Mouse (Mus musculus) brain, embryonic 14.5 days (tissue): ENCODE results near the gene Jazf1. TPM values are rescaled to one million over a fixed set of nuclear protein-coding genes. Genes with fewer than 3 reads are reported as not detected.

Experiments used
- DNase-seq: peaks from one replicate; pipeline ENCODE4 v3.0.0-alpha.2; 2011; ENCODE audit warnings: low read depth
- CTCF ChIP-seq: fragments of 200-500 bp; IDR thresholded peaks from 2 replicates; pipeline ENCODE4 v1.5.1; 2012; ENCODE audit warnings: inconsistent platforms, mild to moderate bottlenecking, moderate library complexity, borderline replicate concordance; ENCODE audit not compliant: insufficient read depth, insufficient read length; ENCODE audit errors: extremely low read depth
- POLR2A ChIP-seq: fragments of 200-500 bp; IDR thresholded peaks from 2 replicates; pipeline ENCODE4 v1.6.1; 2012; ENCODE audit warnings: mild to moderate bottlenecking, inconsistent platforms, borderline replicate concordance; ENCODE audit not compliant: poor library complexity, insufficient read depth, insufficient read length, severe bottlenecking; ENCODE audit errors: extremely low read depth
- polyA plus RNA-seq: library from polyadenylated mRNA; depleted of rRNA; stranded (reverse); fragments of >200 nt; gene quantifications from 2 replicates; pipeline ENCODE4 v1.2.3, GENCODE M21; 2012

The Jazf1 gene
- polyA plus RNA-seq, 1 experiment = 26.8 TPM

- TF ChIP-seq CTCF = no peak
- TF ChIP-seq POLR2A = no peak
Measured at GRCm38 (mm10) chr6:52990816-52991215, 77.6 kb downstream of the Jazf1 start.

GRCm38 (mm10) chr6:52987905-52988640 is 80.4 kb downstream of the Jazf1 start:
- no peak for TF ChIP-seq POLR2A
- no peak for TF ChIP-seq CTCF
- DNase-seq = no peak

More at GRCm38 (mm10) chr6:52990816-52991215, 77.6 kb downstream of the Jazf1 start:
- DNase-seq = no peak

GRCm38 (mm10) chr6:52987391-52987790 is 81.0 kb downstream of the Jazf1 start:
- peak; percentile 74 for DNase-seq
- TF ChIP-seq POLR2A (no peak), CTCF (peak; percentile 75; the same call in 1 of the 2 replicates)

- no peak for DNase-seq
- TF ChIP-seq POLR2A (no peak), CTCF (peak; percentile 28; the same call in 1 of the 2 replicates)
Measured at GRCm38 (mm10) chr6:52982175-52982574, 86.3 kb downstream of the Jazf1 start.

- TF ChIP-seq POLR2A = no peak
- no peak for TF ChIP-seq CTCF
- DNase-seq = no peak
Measured at GRCm38 (mm10) chr6:52979503-52979902, 88.9 kb downstream of the Jazf1 start.

- TF ChIP-seq CTCF (no peak), POLR2A (no peak)
- DNase-seq = no peak
Measured at GRCm38 (mm10) chr6:52973351-52973750, 95.1 kb downstream of the Jazf1 start.

- no peak for DNase-seq
- no peak for TF ChIP-seq POLR2A
- TF ChIP-seq CTCF = peak; percentile 11; the same call in 1 of the 2 replicates
Measured at GRCm38 (mm10) chr6:52972138-52972537, 96.3 kb downstream of the Jazf1 start.

- peak; percentile 90 for DNase-seq
- TF ChIP-seq POLR2A = no peak
- peak; percentile 91 for TF ChIP-seq CTCF
Measured at GRCm38 (mm10) chr6:52969717-52970261, 98.6 kb downstream of the Jazf1 start.

GRCm38 (mm10) chr6:52968346-52968891 is 100.0 kb downstream of the Jazf1 start:
- no peak for DNase-seq
- no peak for TF ChIP-seq POLR2A
- no peak for TF ChIP-seq CTCF

- TF ChIP-seq CTCF (no peak), POLR2A (no peak)
- DNase-seq = peak; percentile 52
Measured at GRCm38 (mm10) chr6:52967557-52968270, 100.7 kb downstream of the Jazf1 start.

- DNase-seq = no peak
Measured at GRCm38 (mm10) chr6:52966001-52966400, 102.4 kb downstream of the Jazf1 start.

GRCm38 (mm10) chr6:52965340-52965739 is 103.1 kb downstream of the Jazf1 start:
- no peak for DNase-seq
- TF ChIP-seq CTCF (no peak), POLR2A (no peak)

More at GRCm38 (mm10) chr6:52966001-52966400, 102.4 kb downstream of the Jazf1 start:
- TF ChIP-seq POLR2A (no peak), CTCF (no peak)
